Mouse (Mus musculus) adrenal gland, adult 8-10 months (tissue): Measurements from ENCODE around the gene Bud31. TPM values are rescaled to one million over a fixed set of nuclear protein-coding genes. Genes with fewer than 3 reads are reported as not detected.
"Not testable (repeated sequence)": the region's sequence is repeated elsewhere in the genome, so short reads cannot be mapped to it uniquely, and the experiment has no call there.

ENCODE experiments used
- DNase-seq: peaks from one replicate; pipeline ENCODE4 v3.0.0; 2022
- total RNA-seq, 4 experiments: library from RNA; stranded (reverse); gene quantifications; 2 replicates each; pipeline ENCODE4 v1.2.4; 2022

Bud31 gene
- total RNA-seq = 10 to 100 TPM; 93.0 to 98.7 (median 95.5) TPM

DNA sequence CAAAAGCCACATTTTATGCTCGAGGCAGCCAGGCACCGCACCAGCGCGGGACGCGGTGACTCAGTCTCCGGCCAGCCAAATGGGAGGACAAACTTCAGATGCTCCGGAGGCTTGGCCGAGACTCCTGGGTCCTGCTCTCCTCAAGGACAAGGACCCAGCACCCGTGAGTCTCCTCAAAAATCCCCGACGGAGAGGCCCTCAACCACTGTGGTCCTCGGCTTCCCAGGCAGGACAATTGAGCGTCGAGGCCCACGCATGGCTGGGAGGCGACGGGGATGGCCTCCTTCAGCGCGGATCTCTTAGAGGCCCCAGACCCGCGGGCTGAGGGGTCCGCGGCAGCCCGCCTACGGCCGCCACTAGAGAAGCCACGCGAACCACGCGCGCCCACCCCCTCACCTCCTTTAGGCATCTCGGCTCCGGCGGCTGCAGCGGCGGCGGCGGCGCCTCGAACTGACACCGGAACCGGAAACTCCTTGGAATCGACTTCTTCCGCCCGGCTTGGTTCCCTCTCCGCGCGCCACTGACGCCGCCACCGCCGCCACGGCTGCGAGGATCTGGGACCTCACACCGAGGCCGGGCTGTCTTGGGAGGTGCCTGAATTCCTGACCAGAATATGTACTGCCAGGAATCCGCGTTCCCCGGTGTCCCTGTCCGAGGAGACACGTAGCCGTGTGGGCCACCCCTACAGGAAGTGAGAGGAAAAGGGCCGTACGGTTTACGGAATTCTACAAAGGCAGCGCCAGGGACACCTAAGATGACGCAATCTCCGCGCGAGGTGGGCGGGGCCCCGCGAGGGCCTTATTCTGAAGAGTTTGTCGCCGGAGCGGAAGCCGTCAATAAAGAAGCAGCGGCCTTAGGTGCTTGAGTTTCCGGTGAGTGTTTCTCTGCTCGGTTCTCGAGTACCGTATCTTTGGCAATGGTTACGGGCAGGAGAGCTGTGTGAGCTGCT is at the start of gene Bud31, which contains the start of gene Pdap1:
Gene Bud31 (plus strand): TSS at position 792 of the 949 bp plus-strand sequence.
Gene Pdap1 (minus strand): TSS at position 668 of the 949 bp plus-strand sequence.
- DNase-seq = peak; percentile 92

DNA sequence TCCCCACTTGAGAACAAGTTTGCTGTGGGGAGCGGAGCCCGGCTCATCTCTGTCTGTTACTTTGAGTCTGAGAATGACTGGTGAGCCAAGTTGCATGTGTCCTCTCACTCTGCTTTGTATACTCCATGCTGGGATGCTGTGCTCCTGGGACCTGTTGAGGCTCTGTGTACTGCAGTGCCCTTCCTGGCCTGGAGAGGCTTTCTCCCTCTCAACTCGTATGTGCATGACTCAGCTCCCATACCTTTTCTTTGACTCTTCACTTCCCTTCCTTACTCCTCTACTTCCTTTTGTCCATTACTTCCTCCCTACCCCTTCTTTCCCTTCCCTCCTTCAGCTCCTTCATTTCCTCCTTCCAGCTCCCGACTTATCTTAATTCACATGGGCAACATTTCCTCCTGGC is 44.0 kb upstream of the Bud31 start:
- DNase-seq = no peak

DNA sequence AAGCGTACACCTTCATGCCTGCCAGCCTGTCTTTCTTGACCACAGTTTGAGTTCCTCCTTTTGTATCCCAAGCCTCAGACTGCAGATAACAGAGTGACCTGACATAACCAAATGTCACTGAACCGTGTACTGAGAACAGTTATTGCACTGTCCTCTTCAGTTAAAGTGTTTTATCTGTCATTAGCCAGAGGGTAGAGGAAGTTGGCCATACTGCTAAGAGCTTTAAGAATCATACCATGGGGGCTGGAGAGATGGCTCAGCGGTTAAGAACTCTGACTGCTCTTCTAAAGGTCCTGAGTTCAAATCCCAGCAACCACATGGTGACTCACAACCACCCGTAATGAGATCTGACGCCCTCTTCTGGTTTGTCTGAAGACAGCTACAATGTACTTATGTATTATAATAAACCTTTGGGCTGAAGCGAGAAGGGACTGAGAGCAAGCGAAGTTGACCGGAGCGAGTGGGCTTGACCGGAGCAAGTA is 41.8 kb upstream of the Bud31 start:
- DNase-seq = no peak

DNA sequence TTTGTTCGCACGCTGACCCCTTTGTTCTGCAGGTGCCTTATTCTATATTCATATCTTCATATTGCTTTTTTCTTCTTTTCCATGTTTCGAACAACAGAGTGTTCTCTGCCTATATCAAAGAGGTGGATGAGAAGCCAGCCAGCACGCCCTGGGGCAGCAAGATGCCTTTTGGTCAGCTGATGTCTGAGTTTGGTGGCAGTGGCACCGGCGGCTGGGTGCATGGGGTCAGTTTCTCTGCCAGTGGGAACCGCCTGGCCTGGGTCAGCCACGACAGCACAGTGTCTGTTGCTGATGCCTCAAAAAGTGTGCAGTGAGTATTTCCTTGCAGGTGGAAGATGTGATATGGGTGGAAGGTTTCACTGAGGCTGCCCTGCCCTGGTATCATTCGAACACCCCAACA is 39.2 kb upstream of the Bud31 start:
- DNase-seq = no peak

DNA sequence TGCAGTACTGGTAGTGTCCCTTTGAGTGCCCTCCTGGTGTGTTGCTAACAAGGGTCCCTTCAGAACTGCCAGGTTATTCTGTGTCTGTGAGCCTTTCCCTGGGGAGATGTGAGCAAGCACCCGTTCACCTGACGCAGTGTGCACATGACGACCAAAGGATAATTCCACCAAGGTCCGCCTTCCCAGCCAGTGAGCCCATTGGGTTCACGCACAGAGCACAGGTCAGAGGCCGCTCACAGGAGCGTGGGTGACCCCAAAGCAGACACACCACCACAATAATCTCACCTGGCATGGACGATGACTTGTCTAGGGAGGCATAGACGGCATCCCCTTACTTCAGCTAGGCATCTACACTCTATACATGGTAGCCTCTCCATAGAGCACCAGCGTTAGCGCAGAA is 38.7 kb upstream of the Bud31 start:
- not testable (repeated sequence) for DNase-seq

DNA sequence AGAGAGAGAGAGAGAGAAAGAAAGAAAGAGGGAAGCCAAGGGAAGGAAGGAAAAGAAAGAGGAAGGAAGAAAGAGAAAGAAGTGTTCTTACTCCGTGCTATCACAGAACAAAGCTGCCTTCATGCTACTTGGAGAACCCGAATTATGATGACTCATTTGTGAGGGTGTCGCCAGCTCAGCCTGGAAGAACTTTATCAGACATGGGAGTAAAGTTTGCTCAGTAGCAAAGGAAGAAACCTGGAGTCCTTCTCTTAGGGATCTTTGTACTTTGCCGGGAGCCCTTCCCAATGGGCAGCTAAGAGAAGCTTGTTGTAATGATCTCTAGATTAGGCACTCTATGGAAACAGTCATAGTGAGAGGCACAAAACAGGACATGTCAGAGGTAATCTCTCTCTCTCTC is 37.5 kb upstream of the Bud31 start:
- no peak for DNase-seq

DNA sequence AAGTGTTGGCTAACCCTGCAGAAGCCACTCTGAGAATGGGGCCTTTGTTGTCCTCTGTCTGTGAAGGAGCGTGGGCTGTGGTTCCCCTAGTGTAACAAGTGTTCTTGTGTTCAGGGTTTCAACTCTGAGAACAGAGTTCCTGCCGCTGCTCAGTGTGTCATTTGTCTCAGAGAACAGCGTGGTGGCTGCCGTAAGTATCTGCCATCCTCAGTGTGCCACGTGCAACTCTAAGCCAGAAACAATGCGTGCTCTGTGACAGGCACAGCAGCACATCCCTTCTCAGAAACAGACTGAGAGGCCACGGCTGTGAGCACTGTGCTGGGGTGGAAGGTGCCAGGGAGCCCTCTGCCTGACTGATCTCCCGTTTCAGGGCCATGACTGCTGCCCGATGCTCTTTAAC is 35.8 kb upstream of the Bud31 start:
- DNase-seq = no peak

DNA sequence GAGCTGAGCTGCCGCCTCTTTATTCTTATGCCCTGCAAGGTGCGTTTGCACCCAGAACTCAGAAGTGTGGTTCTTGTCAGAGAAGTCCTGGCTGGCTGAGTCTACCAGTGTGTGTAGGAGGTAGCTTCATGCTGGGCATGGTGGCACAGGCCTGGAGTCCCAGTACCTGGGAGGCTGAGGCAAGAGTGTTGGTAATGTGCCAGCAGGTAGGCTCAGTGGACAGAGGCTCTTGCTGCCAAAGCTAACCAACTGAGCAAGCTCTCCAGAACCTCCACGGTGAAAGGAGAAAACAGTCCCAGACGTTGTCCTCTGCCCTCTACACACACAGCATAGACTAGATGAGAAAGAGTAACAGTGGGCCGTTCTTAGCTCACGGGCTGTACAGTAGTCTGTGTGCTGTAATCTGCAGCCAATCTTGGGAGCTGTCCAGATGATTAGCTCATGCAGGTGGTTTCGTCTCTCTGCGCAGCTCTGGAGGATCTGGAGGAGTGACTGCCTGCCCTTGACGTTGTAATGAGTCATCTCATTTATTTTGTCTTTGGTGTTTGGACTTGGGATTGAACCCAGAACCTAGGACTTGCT is 34.4 kb upstream of the Bud31 start:
- DNase-seq = no peak

DNA sequence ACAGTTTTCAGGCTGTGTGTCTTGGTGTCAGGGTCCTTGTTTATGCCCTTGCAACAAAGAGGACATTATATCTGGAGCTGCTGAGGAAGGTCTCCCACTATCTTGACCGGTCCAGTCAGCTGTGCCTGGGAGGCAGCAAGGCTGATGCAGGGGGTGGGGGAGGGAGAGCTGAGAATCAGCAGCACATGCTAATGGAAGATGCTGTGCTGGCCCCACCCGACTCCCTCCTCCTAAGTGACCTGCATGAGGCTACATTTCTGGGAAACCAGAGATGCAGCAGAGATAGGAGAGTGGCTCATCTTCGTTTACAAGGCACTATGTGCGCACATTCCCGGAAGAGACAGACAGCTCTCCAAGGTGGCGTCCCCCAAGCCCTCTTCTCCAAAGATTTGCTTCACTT is 29.8 kb upstream of the Bud31 start:
- no peak for DNase-seq

DNA sequence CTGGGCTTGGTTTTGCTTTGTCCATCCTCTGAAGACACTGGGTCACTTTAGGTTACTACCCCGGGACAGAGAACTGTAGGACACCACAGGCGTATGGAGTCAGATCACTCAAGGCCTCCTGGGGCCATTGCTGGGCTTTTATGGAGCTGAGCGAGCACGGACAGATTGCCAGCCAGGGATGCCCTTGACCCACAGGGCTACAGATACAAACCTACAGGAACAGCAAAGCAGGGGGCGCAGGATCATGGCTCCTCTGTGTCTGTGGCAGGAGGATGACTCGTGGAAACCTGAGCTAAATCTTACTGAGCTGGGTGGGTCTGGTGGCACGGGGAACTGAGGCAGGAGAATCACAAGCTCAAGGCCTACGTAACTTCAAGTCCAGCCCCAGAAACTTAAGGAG is 27.6 kb upstream of the Bud31 start:
- DNase-seq = no peak

DNA sequence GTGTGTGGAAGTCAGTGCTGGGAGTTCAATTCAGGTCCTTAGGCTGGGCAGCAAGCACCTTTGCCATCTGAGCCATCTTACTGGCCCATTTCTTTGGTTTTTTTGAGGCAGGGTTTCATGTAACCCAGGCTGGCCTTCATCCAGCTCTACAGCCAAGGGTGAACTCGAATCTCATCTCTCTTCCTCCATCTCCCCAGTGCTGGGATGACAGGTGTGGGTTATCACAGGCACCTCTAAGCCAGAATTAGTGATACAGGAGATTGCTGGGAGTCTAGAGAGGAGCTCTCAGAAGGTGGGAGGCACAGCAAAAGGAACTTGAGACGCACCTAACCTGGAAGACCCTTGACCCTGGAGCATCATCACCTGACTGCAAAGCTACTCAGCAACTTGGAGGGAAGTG is 26.7 kb upstream of the Bud31 start:
- DNase-seq = no peak

DNA sequence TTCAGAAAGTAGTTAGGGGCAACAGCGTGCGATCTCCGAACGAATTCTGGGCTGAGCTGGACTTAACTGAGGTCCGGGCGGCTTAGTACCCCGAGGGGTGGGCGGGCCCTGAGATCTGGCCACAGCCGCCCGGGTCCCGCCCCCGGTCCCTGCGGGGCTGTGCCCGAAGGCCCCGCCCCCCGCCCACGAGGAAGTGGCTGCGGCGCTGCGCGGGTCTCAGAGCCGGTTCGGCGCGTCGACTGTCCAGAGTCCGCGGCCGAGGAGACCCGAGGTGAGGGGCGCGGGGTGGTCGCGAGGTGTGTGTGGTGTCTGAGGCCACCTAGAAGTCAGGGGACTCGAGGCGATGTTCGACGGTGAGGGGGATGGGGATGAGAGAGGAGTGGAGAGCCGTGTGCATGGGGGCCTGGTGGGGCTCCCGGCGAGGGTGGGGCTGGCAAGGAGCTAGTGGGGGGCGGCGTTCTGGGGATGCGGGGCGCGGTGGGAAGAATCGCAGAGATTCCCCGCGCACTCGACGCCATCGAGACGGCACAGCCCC is 26.0 kb upstream of the Bud31 start, which contains the start of gene Arpc1b:
Gene Arpc1b (plus strand): TSS at position 145 of the 535 bp plus-strand sequence.
- peak; percentile 62 for DNase-seq

DNA sequence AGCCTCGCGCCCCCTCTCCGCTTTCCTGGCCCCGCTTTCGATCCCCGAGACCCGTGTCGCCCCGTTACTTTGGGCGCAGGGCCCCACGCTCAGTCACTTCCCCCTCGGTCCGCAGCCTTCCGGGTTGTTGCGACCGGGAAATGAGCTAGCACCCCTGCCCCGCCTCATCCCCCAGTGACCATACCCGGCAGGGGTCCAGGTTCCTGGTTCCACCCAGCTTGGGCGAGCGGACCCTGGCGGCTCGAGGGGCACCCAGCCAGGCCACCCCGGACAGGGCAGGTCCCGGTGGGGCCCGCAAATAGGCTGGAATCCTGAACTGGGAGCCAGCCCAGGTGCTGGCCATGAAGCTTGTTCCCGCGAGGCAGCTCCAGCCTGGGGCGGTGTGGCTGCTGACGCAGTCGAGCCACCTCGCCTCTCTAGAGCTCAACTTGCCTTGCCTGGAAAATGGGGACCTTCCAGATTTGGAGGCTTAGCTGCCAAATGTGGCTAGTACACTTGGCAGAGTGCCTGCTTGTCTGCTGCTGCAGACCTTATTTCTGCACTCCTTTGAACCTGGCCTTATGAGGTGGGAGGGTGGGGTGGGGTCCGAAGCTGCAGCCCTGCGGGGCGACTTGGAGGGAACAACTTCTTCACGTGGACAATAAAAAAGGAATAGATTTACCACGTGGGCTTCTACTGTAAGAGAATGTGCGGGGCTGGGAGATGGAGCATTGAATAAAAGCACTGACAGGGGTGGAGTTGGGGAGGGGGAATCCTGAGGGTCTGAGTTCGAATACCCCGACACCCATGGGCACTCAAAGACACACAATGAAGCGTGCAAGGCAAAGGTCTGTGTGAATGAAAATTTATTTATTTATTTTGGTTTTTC is 25.3 kb upstream of the Bud31 start:
- peak; percentile 50 for DNase-seq

DNA sequence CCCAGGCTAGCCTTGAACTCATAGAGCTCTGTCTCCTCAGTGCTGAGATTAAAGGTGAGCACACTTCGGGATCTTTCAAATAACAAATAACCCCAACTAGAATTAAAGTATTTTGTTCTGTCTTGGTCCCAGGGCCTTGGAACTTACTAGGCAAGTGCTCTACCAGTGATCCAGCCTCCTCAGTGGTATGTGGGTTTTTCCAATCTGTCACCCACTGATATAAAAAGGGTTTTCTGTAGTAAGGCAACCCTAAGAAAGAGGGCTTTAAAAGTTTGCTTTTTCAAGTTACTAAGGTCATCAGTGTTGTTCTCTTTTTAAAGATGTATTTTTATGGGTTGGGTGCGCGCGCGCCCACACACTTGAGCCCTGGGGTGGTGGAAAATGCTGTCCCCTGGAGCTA is 24.4 kb upstream of the Bud31 start:
- DNase-seq = no peak

DNA sequence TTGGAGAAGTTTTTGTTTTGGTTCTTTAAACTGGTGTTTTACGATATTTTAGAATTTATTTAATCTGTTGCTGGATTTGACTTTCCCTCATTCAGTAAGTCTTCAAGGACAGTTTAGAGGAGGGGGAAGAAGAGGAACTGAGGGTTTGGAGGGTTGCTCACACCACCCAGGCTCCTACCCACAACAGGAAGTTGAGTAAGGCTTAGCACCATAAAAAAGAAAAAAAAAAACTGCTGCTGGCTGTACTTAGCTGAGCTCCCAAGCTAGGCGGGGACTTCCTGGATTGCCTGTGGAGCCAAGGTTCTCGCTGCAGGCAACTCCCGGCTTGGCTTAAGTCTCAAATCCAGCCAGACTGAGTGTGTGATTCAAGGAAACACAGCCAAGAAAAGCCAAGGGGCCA is 23.8 kb upstream of the Bud31 start:
- peak; percentile 74 for DNase-seq

DNA sequence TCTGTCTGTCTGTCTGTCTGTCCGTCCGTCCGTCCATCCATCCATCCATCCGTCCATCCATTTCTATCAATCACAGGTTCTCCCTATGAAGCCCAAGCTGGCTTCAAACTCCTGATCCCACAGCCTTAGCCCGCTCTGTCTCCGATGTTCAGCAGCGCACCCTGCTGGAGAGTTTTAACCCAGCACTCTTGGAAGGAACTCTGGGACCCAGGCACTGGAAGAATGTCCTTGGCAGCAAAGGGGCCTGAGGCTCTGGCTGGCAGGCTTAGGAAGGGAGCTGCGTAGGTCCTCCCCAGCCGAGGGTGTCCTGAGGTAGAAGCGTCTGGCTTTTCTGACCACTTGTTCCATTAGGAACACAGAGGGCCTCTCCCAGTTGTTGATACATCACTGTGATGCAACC is 23.2 kb upstream of the Bud31 start:
- DNase-seq = peak; percentile 61

DNA sequence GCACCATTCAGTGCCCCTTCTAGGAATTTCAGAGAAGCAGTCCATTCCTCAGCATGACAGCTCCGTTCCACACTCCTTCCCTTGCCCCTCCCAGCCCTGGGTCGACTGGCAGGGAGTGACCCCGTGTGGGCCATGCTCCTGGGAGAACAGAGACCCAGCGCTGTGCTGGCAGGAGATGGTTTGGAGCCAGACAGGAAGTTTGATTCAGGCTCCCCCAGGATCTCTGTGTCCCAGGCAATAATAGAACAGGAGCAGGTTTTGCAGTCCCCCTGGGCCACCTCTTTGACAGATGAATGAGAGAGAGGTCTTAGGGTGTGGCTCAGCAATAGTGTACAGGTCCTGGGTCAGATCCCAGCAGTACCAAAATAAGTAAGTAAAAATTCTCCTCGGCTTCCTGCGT is 22.2 kb upstream of the Bud31 start:
- no peak for DNase-seq

DNA sequence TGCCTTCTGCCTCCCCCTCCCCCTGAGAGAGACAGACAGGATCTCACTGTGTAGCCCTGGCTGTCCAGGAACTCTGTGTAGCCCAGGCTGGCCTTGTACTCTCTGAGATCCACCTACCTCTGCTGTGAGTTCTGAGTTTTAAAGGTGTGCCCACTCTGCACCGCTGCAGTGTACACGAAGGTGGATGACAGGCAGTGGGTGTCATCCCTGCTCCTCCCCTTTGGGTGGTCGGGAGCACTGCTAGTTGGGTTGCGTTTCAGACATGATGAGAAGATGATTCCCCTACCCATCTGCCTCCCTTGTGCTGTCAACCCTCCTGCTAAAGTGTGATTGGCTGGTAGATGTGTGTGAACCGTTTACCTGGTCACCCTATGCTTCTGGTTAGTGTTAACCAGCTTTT is 21.7 kb upstream of the Bud31 start:
- no peak for DNase-seq

DNA sequence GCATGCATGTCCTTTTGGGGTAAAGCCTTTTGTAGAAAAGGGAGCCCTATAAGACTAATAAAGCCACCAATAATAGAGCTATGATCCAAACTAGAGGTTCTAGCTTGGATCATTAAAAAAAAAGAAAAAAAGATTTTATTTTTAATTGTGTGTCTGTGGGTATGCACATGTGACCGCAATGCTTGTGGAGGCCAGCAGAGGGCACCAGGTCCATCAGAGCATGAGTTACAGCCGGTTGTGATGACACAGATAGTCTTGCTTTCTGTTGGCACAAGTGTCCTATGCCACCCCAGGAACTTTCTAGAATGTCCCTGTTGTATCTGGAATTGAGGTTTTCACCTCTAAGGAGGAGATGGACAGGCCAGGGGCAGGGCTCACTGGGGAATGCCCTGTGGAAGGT is 20.8 kb upstream of the Bud31 start:
- DNase-seq = no peak

DNA sequence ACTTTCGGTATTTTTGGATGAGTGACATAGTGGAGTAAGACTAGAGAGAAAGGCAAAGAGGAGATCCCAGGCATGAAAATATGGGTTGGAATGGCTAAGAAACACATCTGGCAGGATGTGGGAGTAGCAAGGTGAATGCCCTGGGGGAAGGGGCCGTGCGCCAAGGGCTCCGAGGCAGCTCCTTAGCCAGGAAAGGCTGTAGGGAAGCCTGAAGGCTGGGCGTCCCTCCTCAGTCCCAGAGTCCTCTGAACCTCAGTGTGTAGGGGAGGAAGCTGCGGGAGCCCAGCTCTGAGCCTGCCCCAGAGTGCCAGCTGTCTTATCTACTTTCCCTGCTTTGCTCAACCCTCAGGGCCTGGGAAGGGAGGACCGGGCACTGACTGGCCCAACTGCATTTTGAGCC is 19.2 kb upstream of the Bud31 start:
- DNase-seq = no peak

DNA sequence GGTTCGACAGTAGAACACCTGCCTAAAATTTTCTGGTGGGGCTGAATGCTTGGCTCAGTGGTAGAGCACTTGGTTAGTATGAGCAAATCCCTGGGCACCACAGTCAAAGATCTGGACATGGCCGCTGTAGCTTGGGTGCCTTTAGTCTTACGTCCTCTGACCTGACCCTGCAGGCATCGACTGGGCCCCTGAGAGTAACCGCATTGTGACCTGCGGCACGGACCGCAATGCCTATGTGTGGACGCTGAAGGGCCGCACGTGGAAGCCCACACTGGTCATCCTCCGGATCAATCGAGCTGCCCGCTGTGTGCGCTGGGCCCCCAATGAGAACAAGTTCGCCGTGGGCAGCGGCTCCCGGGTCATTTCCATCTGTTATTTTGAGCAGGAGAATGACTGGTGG is 16.8 kb upstream of the Bud31 start:
- DNase-seq = no peak

DNA sequence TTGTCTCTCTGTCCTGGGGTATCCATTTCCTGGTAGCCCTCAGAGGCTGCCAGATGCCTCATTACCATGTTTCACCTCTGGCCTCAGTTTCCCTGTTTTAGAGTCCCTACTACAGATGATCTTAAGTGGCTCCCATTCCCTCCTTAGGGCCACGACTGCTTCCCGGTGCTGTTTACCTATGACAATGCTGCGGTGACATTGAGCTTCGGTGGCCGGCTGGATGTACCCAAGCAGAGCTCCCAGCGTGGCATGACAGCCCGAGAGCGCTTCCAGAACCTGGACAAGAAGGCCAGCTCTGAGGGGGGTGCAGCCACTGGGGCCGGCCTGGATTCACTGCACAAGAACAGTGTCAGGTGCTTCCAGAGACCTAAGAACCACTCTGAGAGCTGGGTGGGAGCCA is 13.6 kb upstream of the Bud31 start:
- no peak for DNase-seq

DNA sequence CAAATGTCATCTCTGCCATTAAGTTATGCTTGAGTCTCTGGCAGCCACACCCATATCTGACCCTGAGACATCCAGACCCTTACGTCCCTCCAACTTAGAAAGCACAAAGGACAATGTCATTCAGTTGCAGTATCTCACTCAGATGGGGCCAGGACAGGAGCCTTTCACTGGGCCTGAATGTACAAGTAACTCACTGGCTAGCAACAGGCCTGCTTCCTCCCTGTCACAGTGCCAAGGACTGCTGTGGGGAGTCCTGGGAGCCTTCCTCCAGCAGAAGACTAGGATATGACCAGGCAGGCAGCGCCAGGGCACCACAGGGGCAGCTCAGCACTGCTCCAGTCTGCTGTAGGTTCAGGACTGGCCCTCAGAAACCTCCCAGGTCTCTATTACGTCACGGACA is 11.0 kb upstream of the Bud31 start:
- no peak for DNase-seq
